19 mouse cellular contexts compared by ENCODE assay signal in genomic region chr5:114368803-114369496, GRCm38 (mm10). TPM values are rescaled to one million over a fixed set of nuclear protein-coding genes. Genes with fewer than 3 reads are reported as not detected.
DNase-seq lines count a peak whose midpoint lies in the region; ATAC-seq lines count a peak whose summit lies in the region.
"Had no signal": no experiment of that assay in that cellular context is flagged by ENCODE, and none has a peak within 500 bp of the region (broad histone marks: within the 10 kb centered on the region; RNA-seq: fewer than 3 reads in every experiment).

No protein-coding gene starts in this region.

- H3K9ac ChIP-seq in hindbrain, embryonic 16.5 days (ENCODE audit: low read depth, low read length) = no peak overlapping the region
- no peak overlapping the region for H3K9ac ChIP-seq in embryonic facial prominence, embryonic 14.5 days (ENCODE audit: low read depth, low read length)
- H3K9ac ChIP-seq in limb, embryonic 13.5 days = no peak overlapping the region
- H3K9ac ChIP-seq: hindbrain, embryonic 12.5 days had no signal

- H3K27ac ChIP-seq in hindbrain, embryonic 16.5 days (ENCODE audit: low read depth, low read length) = no peak overlapping the region
- H3K27ac ChIP-seq in hindbrain, embryonic 10.5 days = no peak overlapping the region
- H3K27ac ChIP-seq in embryonic facial prominence, embryonic 14.5 days (replicated peaks; ENCODE audit: low read depth, low read length) = peak overlapping the region; percentile 95; the same call in 1 of the 2 replicates
- peak overlapping the region; percentile 95; the same call in 1 of the 2 replicates for H3K27ac ChIP-seq in limb, embryonic 13.5 days
- H3K27ac ChIP-seq: macrophage had no signal

- H3K27me3 ChIP-seq in hindbrain, embryonic 16.5 days (replicated peaks; ENCODE audit: control insufficient read depth, insufficient read depth, low read length) = no peaks in the 10 kb centered on the region
- H3K27me3 ChIP-seq in hindbrain, embryonic 10.5 days (ENCODE audit: insufficient read depth, poor library complexity, severe bottlenecking) = no peaks in the 10 kb centered on the region
- no peaks in the 10 kb centered on the region for H3K27me3 ChIP-seq in embryonic facial prominence, embryonic 14.5 days (replicated peaks; ENCODE audit: control insufficient read depth, insufficient read depth, low read length)
- no peaks in the 10 kb centered on the region for H3K27me3 ChIP-seq in limb, embryonic 13.5 days
- H3K27me3 ChIP-seq: hindbrain, embryonic 12.5 days; Patski had no signal

- H3K4me3 ChIP-seq in hindbrain, embryonic 16.5 days (ENCODE audit: low read length) = no peak overlapping the region
- no peak overlapping the region for H3K4me3 ChIP-seq in hindbrain, embryonic 10.5 days
- H3K4me3 ChIP-seq in embryonic facial prominence, embryonic 14.5 days (ENCODE audit: low read depth, low read length) = no peak overlapping the region
- H3K4me3 ChIP-seq in limb, embryonic 13.5 days = no peak overlapping the region
- H3K4me3 ChIP-seq: erythroblast, embryonic 14.5 days; hindbrain, embryonic 12.5 days had no signal

- H3K4me1 ChIP-seq in hindbrain, embryonic 16.5 days (ENCODE audit: control insufficient read depth, insufficient read depth, low read depth, low read length) = peaks cover 9% of the 10 kb centered on the region; the same call in 1 of the 2 replicates
- peaks cover 44% of the 10 kb centered on the region for H3K4me1 ChIP-seq in hindbrain, embryonic 10.5 days (replicated peaks)
- peaks cover 51% of the 10 kb centered on the region for H3K4me1 ChIP-seq in embryonic facial prominence, embryonic 14.5 days (ENCODE audit: control insufficient read depth, insufficient read depth, low read length)
- peaks cover 64% of the 10 kb centered on the region for H3K4me1 ChIP-seq in limb, embryonic 13.5 days

- no peak overlapping the region for H3K4me2 ChIP-seq in hindbrain, embryonic 16.5 days (ENCODE audit: low read length)
- no peak overlapping the region for H3K4me2 ChIP-seq in embryonic facial prominence, embryonic 14.5 days (ENCODE audit: low read depth, low read length)
- H3K4me2 ChIP-seq in limb, embryonic 13.5 days (replicated peaks) = no peak overlapping the region
- H3K4me2 ChIP-seq: hindbrain, embryonic 12.5 days; liver, embryonic 11.5 days had no signal

- peak; percentile 46; the same call in 1 of the 2 replicates for ATAC-seq in hindbrain, embryonic 16.5 days
- no peak for ATAC-seq in embryonic facial prominence, embryonic 14.5 days (ENCODE audit: low read depth)
- no peak for ATAC-seq in limb, embryonic 13.5 days (ENCODE audit: low FRiP score, low read depth)
- ATAC-seq: forebrain, embryonic 16.5 days; Patski had no signal

- WGBS in hindbrain, embryonic 16.5 days = 81% methylated on average over 16 of the region's 16 CpGs
- 91% methylated on average over 16 of the region's 16 CpGs for WGBS in hindbrain, embryonic 10.5 days
- 83% methylated on average over 16 of the region's 16 CpGs for WGBS in embryonic facial prominence, embryonic 14.5 days
- 87% methylated on average over 16 of the region's 16 CpGs for WGBS in limb, embryonic 13.5 days

- H3K9me3 ChIP-seq in hindbrain, embryonic 16.5 days (ENCODE audit: control insufficient read depth, low read length) = no peaks in the 10 kb centered on the region
- no peaks in the 10 kb centered on the region for H3K9me3 ChIP-seq in hindbrain, embryonic 10.5 days
- no peaks in the 10 kb centered on the region for H3K9me3 ChIP-seq in embryonic facial prominence, embryonic 14.5 days (ENCODE audit: control insufficient read depth, low read length)
- no peaks in the 10 kb centered on the region for H3K9me3 ChIP-seq in limb, embryonic 13.5 days
- H3K9me3 ChIP-seq: hindbrain, embryonic 12.5 days had no signal

- DNase-seq in hindbrain, embryonic 10.5 days (ENCODE audit: low spot score) = no peak
- DNase-seq in ZHBTc4 (ENCODE audit: low read depth, low spot score) = peak; percentile 52
- DNase-seq in embryonic facial prominence, embryonic 14.5 days (ENCODE audit: low spot score) = no peak
- DNase-seq in thymus, postnatal 36 days = no peak
- DNase-seq in cerebellum, adult 9-11 months = no peak
- no peak for DNase-seq in gastrocnemius, postnatal 25 days
- DNase-seq: B cell, adult 2 months; cerebellum, adult 2 months; gastrocnemius, postnatal 14 days; kidney, adult 9 months; midbrain, embryonic 14.5 days had no signal

- peaks cover 57% of the 10 kb centered on the region for H3K36me3 ChIP-seq in hindbrain, embryonic 16.5 days (ENCODE audit: control insufficient read depth, insufficient read depth, low read length)
- H3K36me3 ChIP-seq in hindbrain, embryonic 10.5 days = peaks cover 100% of the 10 kb centered on the region
- H3K36me3 ChIP-seq in embryonic facial prominence, embryonic 14.5 days (ENCODE audit: control insufficient read depth, insufficient read depth, low read length) = peaks cover 87% of the 10 kb centered on the region
- peaks cover 82% of the 10 kb centered on the region for H3K36me3 ChIP-seq in limb, embryonic 13.5 days

RNA-seq across cellular contexts. Expression of gene Kctd10, which starts 11.4 kb away (rescaled TPM):
- 59.3 and 70.1 TPM in 2 replicates for polyA plus RNA-seq in hindbrain, embryonic 16.5 days (2015; fragmentation: Nextera tagmentation; extraction: Ambion mirVana)
- 114 and 124 TPM in 2 replicates for polyA plus RNA-seq in hindbrain, embryonic 10.5 days (2016; fragmentation: Nextera tagmentation; extraction: Ambion mirVana)
- polyA plus RNA-seq in embryonic facial prominence, embryonic 14.5 days (2014; fragmentation: Nextera tagmentation; extraction: Ambion mirVana) = 111 and 115 TPM in 2 replicates
- polyA plus RNA-seq in limb, embryonic 13.5 days (2015; fragmentation: Nextera tagmentation; extraction: Ambion mirVana) = 87.3 and 90.6 TPM in 2 replicates
- total RNA-seq in gastrocnemius, postnatal 25 days (2021) = 10 to 100 TPM; 18.7 to 23.6 TPM

RNA-seq across cellular contexts. Expression of gene Ube3b, which starts 11.5 kb away (rescaled TPM):
- polyA plus RNA-seq in hindbrain, embryonic 16.5 days (2015; fragmentation: Nextera tagmentation; extraction: Ambion mirVana) = 36.7 and 45.4 TPM in 2 replicates
- polyA plus RNA-seq in hindbrain, embryonic 10.5 days (2016; fragmentation: Nextera tagmentation; extraction: Ambion mirVana) = 52.5 and 56.2 TPM in 2 replicates
- polyA plus RNA-seq in embryonic facial prominence, embryonic 14.5 days (2014; fragmentation: Nextera tagmentation; extraction: Ambion mirVana) = 44.5 and 47.5 TPM in 2 replicates
- polyA plus RNA-seq in limb, embryonic 13.5 days (2015; fragmentation: Nextera tagmentation; extraction: Ambion mirVana) = 42.1 and 46.0 TPM in 2 replicates
- 100 to 1,000 TPM; 103 to 107 TPM for total RNA-seq in gastrocnemius, postnatal 25 days (2021)

Comparison
In these comparisons a context has a peak if more than half of its experiments do, and no peak if none do; other contexts are left out.
1. H3K27ac ChIP-seq: peak in embryonic facial prominence, embryonic 14.5 days (single experiment) and limb, embryonic 13.5 days (single experiment); none in hindbrain, embryonic 16.5 days (single experiment) and hindbrain, embryonic 10.5 days (single experiment).